Mouse (Mus musculus): Measurements from ENCODE around the gene Slc28a1. TPM values are rescaled to one million over a fixed set of nuclear protein-coding genes. Genes with fewer than 3 reads are reported as not detected.
"Not testable (repeated sequence)": the region's sequence is repeated elsewhere in the genome, so short reads cannot be mapped to it uniquely, and the experiment has no call there.

The Slc28a1 gene
- total RNA-seq, 2 experiments from 2014 or later, result not detected

GRCm38 (mm10) chr7:81164411-81164810 is 49.8 kb downstream of the Slc28a1 start:
- DNase-seq (ENCODE audit: low spot score in 2 of 2), result no peak

- peak in 1 of 2 experiments; percentile 60 for DNase-seq (ENCODE audit: low spot score in 2 of 2)
Observed at GRCm38 (mm10) chr7:81167124-81167523, 52.5 kb downstream of the Slc28a1 start.

GRCm38 (mm10) chr7:81169351-81169750 is 54.8 kb downstream of the Slc28a1 start:
- no peak for DNase-seq (ENCODE audit: low spot score in 2 of 2)

- no peak for DNase-seq (ENCODE audit: low spot score in 2 of 2)
Observed at GRCm38 (mm10) chr7:81173931-81174330, 59.3 kb downstream of the Slc28a1 start.

- no peak for DNase-seq (ENCODE audit: low spot score in 2 of 2)
Observed at GRCm38 (mm10) chr7:81174654-81175053, 60.1 kb downstream of the Slc28a1 start.

- DNase-seq (ENCODE audit: low spot score in 2 of 2), result no peak
Observed at GRCm38 (mm10) chr7:81176187-81176769, 61.7 kb downstream of the Slc28a1 start.

- DNase-seq (ENCODE audit: low spot score in 2 of 2), result no peak
Observed at GRCm38 (mm10) chr7:81179494-81179893, 64.9 kb downstream of the Slc28a1 start.

- no peak for DNase-seq (ENCODE audit: low spot score in 2 of 2)
Observed at GRCm38 (mm10) chr7:81182492-81183175, 68.0 kb downstream of the Slc28a1 start.

- DNase-seq (ENCODE audit: low spot score in 2 of 2), result no peak
Observed at GRCm38 (mm10) chr7:81183181-81183580, 68.6 kb downstream of the Slc28a1 start.

GRCm38 (mm10) chr7:81184136-81184535 is 69.5 kb downstream of the Slc28a1 start:
- no peak for DNase-seq (ENCODE audit: low spot score in 2 of 2)

GRCm38 (mm10) chr7:81184651-81185050 is 70.1 kb downstream of the Slc28a1 start:
- DNase-seq (ENCODE audit: low spot score in 2 of 2), result no peak

- not testable (repeated sequence) for DNase-seq (ENCODE audit: low spot score in 2 of 2)
Observed at GRCm38 (mm10) chr7:81186036-81186435, 71.4 kb downstream of the Slc28a1 start.

GRCm38 (mm10) chr7:81189180-81189579 is 74.6 kb downstream of the Slc28a1 start:
- no peak for DNase-seq (ENCODE audit: low spot score in 2 of 2)

- DNase-seq (ENCODE audit: low spot score in 2 of 2), result no peak
Observed at GRCm38 (mm10) chr7:81195509-81195908, 80.9 kb downstream of the Slc28a1 start.

GRCm38 (mm10) chr7:81196796-81197195 is 82.2 kb downstream of the Slc28a1 start:
- DNase-seq (ENCODE audit: low spot score in 2 of 2), result no peak

GRCm38 (mm10) chr7:81198538-81198937 is 83.9 kb downstream of the Slc28a1 start:
- DNase-seq (ENCODE audit: low spot score in 2 of 2), result no peak

GRCm38 (mm10) chr7:81199109-81199508 is 84.5 kb downstream of the Slc28a1 start:
- no peak for DNase-seq (ENCODE audit: low spot score in 2 of 2)

- DNase-seq (ENCODE audit: low spot score in 2 of 2), result no peak
Observed at GRCm38 (mm10) chr7:81199757-81200156, 85.2 kb downstream of the Slc28a1 start.

- DNase-seq (ENCODE audit: low spot score in 2 of 2), result no peak
Observed at GRCm38 (mm10) chr7:81202389-81202788, 87.8 kb downstream of the Slc28a1 start.

- DNase-seq (ENCODE audit: low spot score in 2 of 2), result not testable (repeated sequence)
Observed at GRCm38 (mm10) chr7:81203576-81203975, 89.0 kb downstream of the Slc28a1 start.

- DNase-seq (ENCODE audit: low spot score in 2 of 2), result peak; percentile 26 to 42
Observed at GRCm38 (mm10) chr7:81208944-81209343, 94.3 kb downstream of the Slc28a1 start.

- no peak for DNase-seq (ENCODE audit: low spot score in 2 of 2)
Observed at GRCm38 (mm10) chr7:81209979-81210685, 95.5 kb downstream of the Slc28a1 start.

Measured in layer of hippocampus, postnatal 14 days (tissue).